Mouse (Mus musculus) ES-E14 (cell line): Measurements from ENCODE around the gene Rasgrf2. TPM values are rescaled to one million over a fixed set of nuclear protein-coding genes. Genes with fewer than 3 reads are reported as not detected.
A peak's percentile ranks its signal among the peaks of the same experiment; 100 is the strongest.

ENCODE experiments used
- DNase-seq: peaks from one replicate; pipeline ENCODE4 v3.0.0-alpha.2; 2013; ENCODE audit warnings: low read depth, low spot score
- H3K27ac ChIP-seq: 2 replicates; pipeline ENCODE4 v1.5.1; 2012; ENCODE audit warnings: low read depth, mild to moderate bottlenecking, low read length, moderate library complexity, mixed read lengths; ENCODE audit not compliant: poor library complexity, insufficient read depth, severe bottlenecking
- H3K36me3 ChIP-seq: 2 replicates; pipeline ENCODE4 v1.6.1; 2012; ENCODE audit warnings: mild to moderate bottlenecking, low read length, moderate library complexity, mixed read lengths; ENCODE audit not compliant: control insufficient read depth, poor library complexity, insufficient read depth, severe bottlenecking
- H3K4me1 ChIP-seq, 2 experiments: fragments of 150-350 bp in 1 of 2; sonication (generic) in 1 of 2; 2 replicates each; pipeline ENCODE4 v1.6.1; 2012; ENCODE audit warnings: low read length in 2 of 2, mild to moderate bottlenecking in 1 of 2, mixed read lengths in 1 of 2; ENCODE audit not compliant: control insufficient read depth in 2 of 2, insufficient read depth in 2 of 2, poor library complexity in 1 of 2
- H3K4me3 ChIP-seq, 2 experiments: fragments of 150-350 bp in 1 of 2; sonication (generic) in 1 of 2; 2 replicates each; pipeline ENCODE4 v1.5.1; 2012; ENCODE audit warnings: low read length in 2 of 2, low read depth in 1 of 2, mild to moderate bottlenecking in 1 of 2, mixed read lengths in 1 of 2; ENCODE audit not compliant: insufficient read depth in 1 of 2, poor library complexity in 1 of 2, severe bottlenecking in 1 of 2
- H3K9ac ChIP-seq: 2 replicates; pipeline ENCODE4 v1.6.1; 2012; ENCODE audit warnings: low read depth, mild to moderate bottlenecking, low read length, mixed read lengths; ENCODE audit not compliant: poor library complexity, insufficient read depth, severe bottlenecking
- H3K9me3 ChIP-seq: fragments of 150-350 bp; sonication (generic); 2 replicates; pipeline ENCODE4 v1.6.1; 2012; ENCODE audit warnings: low read depth, mild to moderate bottlenecking, low read length; ENCODE audit not compliant: control insufficient read depth, insufficient read depth
- CHD2 ChIP-seq: IDR thresholded peaks from 2 replicates; pipeline ENCODE4 v1.6.1; 2014; ENCODE audit warnings: mild to moderate bottlenecking, low read depth, low read length, inconsistent platforms
- HCFC1 ChIP-seq: IDR thresholded peaks from 2 replicates; pipeline ENCODE4 v1.6.1; 2012; ENCODE audit warnings: low read length, inconsistent platforms, borderline replicate concordance; ENCODE audit not compliant: insufficient read depth
- MAFK ChIP-seq: IDR thresholded peaks from 2 replicates; pipeline ENCODE4 v1.6.1; 2014; ENCODE audit warnings: mild to moderate bottlenecking, low read depth, low read length, inconsistent platforms; ENCODE audit not compliant: insufficient read depth
- ZC3H11A ChIP-seq: IDR thresholded peaks from 2 replicates; pipeline ENCODE4 v1.6.1; 2012; ENCODE audit warnings: low read depth, mild to moderate bottlenecking, inconsistent platforms, low read length, borderline replicate concordance
- ZNF384 ChIP-seq: IDR thresholded peaks from 2 replicates; pipeline ENCODE4 v1.6.1; 2012; ENCODE audit warnings: low read depth, low read length, inconsistent platforms
- in situ Hi-C, 2 experiments: fragments of 600-800 bp; cut with MboI; formaldehyde crosslinking; loops; one replicate each; pipeline ENCODE4 v1.15.1; 2025; ENCODE audit warnings: low sequenced_read_pairs in 2 of 2, inconsistent platforms in 1 of 2; ENCODE audit not compliant: unreplicated experiment in 2 of 2
- total RNA-seq: library from RNA; depleted of rRNA; stranded (reverse); fragments of 300-350 nt; gene quantifications from 2 replicates; pipeline ENCODE4 v1.2.3, GENCODE M21; 2012

Rasgrf2 gene
- total RNA-seq, 1 experiment = 0.40 TPM

DNA sequence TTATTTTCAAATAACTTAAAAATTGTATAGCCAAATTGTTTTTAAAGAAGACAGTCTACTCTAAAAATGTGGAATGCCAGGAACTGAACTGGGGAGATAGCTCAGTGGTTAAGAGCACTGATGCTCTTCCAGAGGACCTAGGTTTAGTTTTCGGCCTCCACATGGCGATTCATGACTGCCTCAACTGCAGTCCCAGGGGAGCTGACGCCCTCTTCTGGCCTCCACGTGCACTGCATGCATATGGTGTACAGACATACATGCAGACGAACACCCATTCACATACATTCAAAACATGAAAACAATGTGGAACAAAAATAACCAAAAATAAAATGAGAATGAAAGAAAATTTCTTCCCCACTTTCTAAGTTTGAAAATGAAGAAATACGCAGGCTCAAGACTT lies 144.5 kb downstream of the Rasgrf2 start:
- in situ Hi-C loops = no loop called here
- no peak overlapping the region for H3K27ac ChIP-seq
- no peaks in the 10 kb centered on the region for H3K4me1 ChIP-seq
- TF ChIP-seq ZNF384 (no peak), MAFK (no peak), ZC3H11A (0 out of 2 replicates have a peak, but pooled peaks have one; percentile 4), HCFC1 (no peak), CHD2 (no peak)
- H3K36me3 ChIP-seq = no peaks in the 10 kb centered on the region
- no peak overlapping the region for H3K9ac ChIP-seq
- peak; percentile 9 for DNase-seq
- no peaks in the 10 kb centered on the region for H3K9me3 ChIP-seq
- H3K4me3 ChIP-seq = no peak overlapping the region

DNA sequence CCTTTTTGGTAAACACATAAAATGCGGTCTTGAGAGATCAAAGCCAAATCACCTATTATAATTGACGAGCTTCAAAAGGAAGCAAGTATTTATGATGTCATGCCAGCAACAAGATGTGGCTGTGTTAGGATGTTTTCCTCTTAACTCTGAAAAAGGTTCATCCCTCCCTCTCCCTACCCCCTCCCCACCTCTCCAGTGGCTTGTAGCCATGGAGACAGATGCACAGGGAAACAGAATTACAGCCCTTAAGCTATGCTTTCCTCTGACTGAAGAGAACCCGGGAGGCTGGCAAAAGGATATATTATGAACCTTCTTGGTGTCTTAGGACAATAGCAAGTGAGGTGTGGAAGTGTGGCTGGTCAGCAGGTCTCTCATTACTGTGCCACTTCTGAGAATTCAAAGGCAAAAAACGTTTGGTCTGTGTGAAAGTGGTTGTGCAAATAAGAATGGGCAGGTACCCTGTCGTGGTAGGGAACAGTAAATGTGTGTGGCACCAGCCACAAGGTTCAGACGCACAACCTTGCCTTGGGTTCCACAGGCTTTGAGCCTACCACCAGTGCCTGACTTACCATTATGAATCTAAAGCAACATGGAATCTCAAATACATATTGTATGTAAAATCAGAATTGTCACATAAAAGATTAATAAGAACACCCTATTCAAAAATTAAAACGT lies 145.4 kb downstream of the Rasgrf2 start:
- no peak overlapping the region for H3K27ac ChIP-seq
- in situ Hi-C loops = no loop called here

DNA sequence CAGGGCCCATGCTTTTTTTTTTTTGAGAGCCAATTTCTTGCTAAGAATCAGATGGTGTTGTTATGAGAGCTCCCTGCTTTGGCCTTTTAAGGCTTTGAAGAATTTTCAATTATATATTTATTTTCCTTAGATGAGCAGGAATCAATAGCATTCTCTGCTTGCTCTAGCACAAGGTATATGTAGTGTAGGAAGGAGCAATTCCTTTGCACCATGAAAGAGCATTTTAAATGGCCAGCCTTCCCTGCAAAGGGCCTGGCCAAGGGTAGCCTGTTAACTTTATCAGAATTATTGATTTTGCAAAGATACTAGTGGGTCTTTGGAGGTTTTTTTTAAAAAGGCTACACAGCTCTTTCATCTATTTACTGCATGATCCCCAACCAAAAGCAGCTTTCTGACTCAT lies 146.4 kb downstream of the Rasgrf2 start:
- no peak overlapping the region for H3K27ac ChIP-seq
- no peak overlapping the region for H3K9ac ChIP-seq
- H3K9me3 ChIP-seq = no peaks in the 10 kb centered on the region
- no peaks in the 10 kb centered on the region for H3K4me1 ChIP-seq
- TF ChIP-seq ZNF384 (no peak), HCFC1 (no peak), CHD2 (no peak), ZC3H11A (no peak), MAFK (no peak)
- no peak overlapping the region for H3K4me3 ChIP-seq
- no peaks in the 10 kb centered on the region for H3K36me3 ChIP-seq
- in situ Hi-C loops = no loop called here
- DNase-seq = no peak

More for the DNA sequence above, 145.4 kb downstream of the Rasgrf2 start:
- H3K4me1 ChIP-seq = no peaks in the 10 kb centered on the region
- no peak overlapping the region for H3K9ac ChIP-seq
- H3K4me3 ChIP-seq = no peak overlapping the region
- DNase-seq = no peak
- no peaks in the 10 kb centered on the region for H3K36me3 ChIP-seq
- TF ChIP-seq CHD2 = no peak
- no peak for TF ChIP-seq HCFC1
- no peak for TF ChIP-seq ZNF384
- no peak for TF ChIP-seq MAFK
- TF ChIP-seq ZC3H11A = no peak
- no peaks in the 10 kb centered on the region for H3K9me3 ChIP-seq

DNA sequence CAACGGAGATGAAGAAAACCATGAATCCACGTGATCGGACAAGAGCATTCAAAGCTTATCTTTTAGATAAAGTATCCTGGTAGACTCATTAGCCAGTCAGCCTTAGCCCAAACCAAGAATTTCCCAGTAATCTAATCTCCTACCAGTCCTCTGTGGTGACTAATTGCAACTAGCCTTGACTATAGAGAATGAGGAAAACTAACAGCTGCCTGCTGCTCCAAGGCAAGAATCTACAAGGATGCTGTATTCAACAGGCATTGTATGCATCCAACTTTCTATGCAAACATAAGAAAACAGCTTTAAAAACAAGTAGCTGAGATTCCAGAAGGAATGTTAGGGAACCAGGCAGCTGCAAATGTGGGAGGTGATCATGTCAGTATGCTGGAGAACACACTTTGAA lies 149.4 kb downstream of the Rasgrf2 start:
- Histone ChIP-seq H3K4me3 (no peak overlapping the region), H3K9ac (no peak overlapping the region), H3K36me3 (no peaks in the 10 kb centered on the region), H3K27ac (no peak overlapping the region), H3K9me3 (no peaks in the 10 kb centered on the region), H3K4me1 (no peaks in the 10 kb centered on the region)
- in situ Hi-C loops = no loop called here
- no peak for DNase-seq
- TF ChIP-seq CHD2 (no peak), ZNF384 (no peak), MAFK (no peak), HCFC1 (no peak), ZC3H11A (no peak)

DNA sequence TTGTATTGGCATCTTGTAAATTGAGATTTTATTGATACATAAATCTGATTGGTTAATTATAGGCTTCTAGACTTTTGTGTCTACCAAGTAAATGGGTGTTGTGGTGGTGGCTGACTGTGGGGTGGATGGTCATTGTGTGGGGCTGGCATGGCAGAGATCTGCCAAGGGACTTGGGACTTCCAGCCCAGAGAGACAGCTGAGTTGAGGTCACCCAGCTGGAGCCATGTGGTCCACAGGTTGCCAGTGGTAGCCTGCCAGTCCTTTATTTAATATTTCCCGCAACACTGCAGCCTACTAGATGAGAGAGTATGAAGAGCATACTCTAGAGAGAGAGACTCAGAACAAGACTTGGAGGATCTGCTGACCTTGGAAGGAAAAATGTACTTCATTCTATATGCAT lies 150.0 kb downstream of the Rasgrf2 start:
- H3K9me3 ChIP-seq = no peaks in the 10 kb centered on the region
- in situ Hi-C loops = no loop called here

More for the DNA sequence above, 150.0 kb downstream of the Rasgrf2 start:
- no peak overlapping the region for H3K4me3 ChIP-seq
- H3K36me3 ChIP-seq = no peaks in the 10 kb centered on the region
- DNase-seq = no peak
- no peaks in the 10 kb centered on the region for H3K4me1 ChIP-seq
- H3K27ac ChIP-seq = no peak overlapping the region
- no peak overlapping the region for H3K9ac ChIP-seq
- TF ChIP-seq ZNF384 (no peak), HCFC1 (no peak), ZC3H11A (no peak), MAFK (no peak), CHD2 (no peak)
